Mouse (Mus musculus): ENCODE measurements around the gene Ugt1a8. TPM values are rescaled to one million over a fixed set of nuclear protein-coding genes. Genes with fewer than 3 reads are reported as not detected.

The Ugt1a8 gene
- total and polyA plus RNA-seq, 2 experiments from 2014 or later = not detected

DNA sequence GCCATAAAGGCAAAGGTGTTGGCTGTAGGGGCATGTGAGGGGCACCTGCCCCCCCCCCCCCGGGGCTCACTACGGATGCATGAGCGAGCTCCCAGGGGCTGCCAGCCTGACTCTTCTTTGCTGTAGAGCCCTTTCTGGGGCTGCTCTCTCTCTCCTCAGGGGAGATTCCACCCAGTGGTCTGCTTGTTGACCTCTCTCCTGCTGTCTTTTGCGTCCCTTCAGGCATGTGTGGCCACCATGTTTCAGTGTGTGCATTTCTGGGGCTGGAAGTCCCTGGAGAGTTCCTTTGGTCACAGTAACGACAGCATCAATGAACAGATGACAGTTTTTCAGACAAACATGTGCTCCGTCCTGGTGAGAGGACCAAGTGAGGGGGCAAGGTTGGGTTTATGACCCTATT lies 170.7 kb downstream of the Ugt1a8 start:
- WGBS = 67% methylated on average over 6 of the region's 6 CpGs
- TF ChIP-seq CTCF (IDR thresholded peaks at IDR 0.05; ENCODE audit: low read depth) = no peak
- no peaks in the 10 kb centered on the region for H3K4me1 ChIP-seq (ENCODE audit: insufficient read depth, low read length)
- H3K9ac ChIP-seq (replicated peaks; ENCODE audit: low read length) = no peak overlapping the region
- no peak overlapping the region for H3K27ac ChIP-seq
- no peaks in the 10 kb centered on the region for H3K27me3 ChIP-seq (ENCODE audit: insufficient read depth, low read length)
- no peak overlapping the region for H3K4me2 ChIP-seq (ENCODE audit: low read depth, low read length)
- no peak for ATAC-seq
- no peak overlapping the region for H3K4me3 ChIP-seq (ENCODE audit: low read length)
- DNase-seq (ENCODE audit: low spot score) = no peak
- peaks cover 30% of the 10 kb centered on the region; the same call in 1 of the 2 replicates for H3K9me3 ChIP-seq (ENCODE audit: low read length)
- H3K36me3 ChIP-seq (ENCODE audit: insufficient read depth, low read length) = peaks cover 27% of the 10 kb centered on the region

DNA sequence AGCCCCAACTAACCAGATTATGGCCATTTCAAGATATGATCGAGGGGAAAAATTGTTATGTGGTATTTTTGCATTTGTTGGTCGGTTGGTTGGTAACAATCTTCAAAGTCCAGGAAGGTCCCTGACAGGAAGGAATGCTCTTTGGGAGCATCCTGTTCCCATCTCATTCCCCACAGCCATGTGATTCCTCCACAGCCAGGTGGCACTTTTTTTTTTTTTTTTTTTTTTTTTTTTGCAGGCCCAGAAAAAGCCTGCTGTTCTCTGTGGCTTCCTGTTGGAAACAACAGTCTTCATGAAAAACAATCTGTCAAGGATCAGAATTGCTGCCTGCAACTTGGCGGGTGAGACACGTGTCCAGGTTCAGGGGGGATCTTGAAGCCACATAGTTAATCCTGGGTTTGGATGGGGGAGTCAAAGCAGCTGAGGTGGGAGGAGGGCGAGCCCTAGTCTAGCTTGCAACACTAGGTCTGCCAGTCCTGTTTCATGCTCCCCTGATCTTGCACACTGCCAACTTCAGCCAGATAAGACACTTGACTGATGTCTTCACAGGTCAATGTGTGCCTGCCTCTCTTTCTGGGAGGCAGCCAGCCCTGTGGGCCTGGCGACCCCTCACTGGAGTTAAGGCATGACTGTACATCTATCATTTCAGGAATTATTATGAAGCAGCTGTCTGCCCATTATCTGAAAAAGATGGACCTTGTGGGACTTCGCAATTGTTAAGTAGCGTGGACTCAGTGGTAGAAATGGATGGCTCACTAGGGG lies 171.4 kb downstream of the Ugt1a8 start:
- Histone ChIP-seq H3K9me3 (ENCODE audit: low read length) (peaks cover 30% of the 10 kb centered on the region; the same call in 1 of the 2 replicates), H3K27me3 (ENCODE audit: insufficient read depth, low read length) (no peaks in the 10 kb centered on the region), H3K4me3 (ENCODE audit: low read length) (no peak overlapping the region), H3K9ac (replicated peaks; ENCODE audit: low read length) (no peak overlapping the region), H3K36me3 (ENCODE audit: insufficient read depth, low read length) (peaks cover 34% of the 10 kb centered on the region), H3K4me2 (ENCODE audit: low read depth, low read length) (no peak overlapping the region), H3K4me1 (ENCODE audit: insufficient read depth, low read length) (no peaks in the 10 kb centered on the region), H3K27ac (peak overlapping the region; percentile 3)
- 71% methylated on average over 8 of the region's 8 CpGs for WGBS
- peak; percentile 81 for DNase-seq (ENCODE audit: low spot score)
- no peak for TF ChIP-seq CTCF (IDR thresholded peaks at IDR 0.05; ENCODE audit: low read depth)
- peak; percentile 24 for ATAC-seq

DNA sequence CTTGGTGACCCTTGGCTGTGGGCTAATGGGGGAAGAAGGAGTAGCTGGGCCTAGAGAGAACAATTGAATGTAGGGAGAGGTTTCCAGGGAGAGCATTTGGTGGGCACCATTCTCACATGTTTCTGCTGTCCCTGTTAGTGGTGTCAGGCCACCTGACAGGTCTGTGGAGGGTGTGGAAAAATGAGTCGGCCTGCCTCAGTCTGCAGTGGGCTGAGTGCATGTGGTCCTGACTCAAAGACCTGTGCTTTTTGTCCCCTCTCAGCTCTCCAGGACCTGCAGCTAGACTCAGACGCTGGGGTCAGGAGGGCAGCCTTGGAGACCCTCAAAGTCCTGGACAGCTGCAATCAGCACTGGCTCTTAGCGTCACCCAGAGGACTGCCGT lies 172.0 kb downstream of the Ugt1a8 start:
- WGBS = 78% methylated on average over 4 of the region's 4 CpGs
- Histone ChIP-seq H3K9ac (replicated peaks; ENCODE audit: low read length) (no peak overlapping the region), H3K4me1 (ENCODE audit: insufficient read depth, low read length) (no peaks in the 10 kb centered on the region), H3K4me3 (ENCODE audit: low read length) (no peak overlapping the region), H3K4me2 (ENCODE audit: low read depth, low read length) (no peak overlapping the region), H3K9me3 (ENCODE audit: low read length) (peaks cover 27% of the 10 kb centered on the region; the same call in 1 of the 2 replicates), H3K27me3 (ENCODE audit: insufficient read depth, low read length) (no peaks in the 10 kb centered on the region), H3K36me3 (ENCODE audit: insufficient read depth, low read length) (peaks cover 40% of the 10 kb centered on the region), H3K27ac (no peak overlapping the region; the same call in 1 of the 2 replicates)
- TF ChIP-seq CTCF (IDR thresholded peaks at IDR 0.05; ENCODE audit: low read depth) = no peak
- DNase-seq (ENCODE audit: low spot score) = no peak
- ATAC-seq = peak; percentile 1

DNA sequence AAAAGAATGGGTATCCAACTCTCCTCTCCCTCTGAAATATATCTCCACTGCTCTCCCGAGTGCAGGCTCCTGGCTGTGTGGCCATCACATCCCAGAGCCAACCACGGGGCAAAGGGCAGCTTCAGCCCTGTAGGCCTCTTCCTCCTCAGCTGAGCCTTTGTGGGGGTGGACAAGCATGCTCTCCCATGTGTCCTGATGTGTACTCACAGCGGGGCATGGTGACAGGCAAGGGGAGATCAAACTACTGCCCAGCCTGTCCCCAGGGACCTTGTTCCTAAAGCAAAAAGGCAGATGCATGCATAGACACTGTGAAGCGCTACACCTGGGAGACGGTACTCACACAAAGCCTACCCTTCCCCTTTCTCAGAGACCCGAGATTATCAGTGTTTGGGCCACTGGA lies 172.5 kb downstream of the Ugt1a8 start:
- Histone ChIP-seq H3K4me2 (ENCODE audit: low read depth, low read length) (no peak overlapping the region), H3K9ac (replicated peaks; ENCODE audit: low read length) (no peak overlapping the region), H3K27ac (no peak overlapping the region), H3K4me3 (ENCODE audit: low read length) (no peak overlapping the region), H3K4me1 (ENCODE audit: insufficient read depth, low read length) (no peaks in the 10 kb centered on the region), H3K27me3 (ENCODE audit: insufficient read depth, low read length) (no peaks in the 10 kb centered on the region), H3K9me3 (ENCODE audit: low read length) (peaks cover 23% of the 10 kb centered on the region; the same call in 1 of the 2 replicates), H3K36me3 (ENCODE audit: insufficient read depth, low read length) (peaks cover 45% of the 10 kb centered on the region)
- ATAC-seq (no peak), DNase-seq (ENCODE audit: low spot score) (no peak)
- 76% methylated on average over 6 of the region's 6 CpGs for WGBS
- no peak for TF ChIP-seq CTCF (IDR thresholded peaks at IDR 0.05; ENCODE audit: low read depth)

DNA sequence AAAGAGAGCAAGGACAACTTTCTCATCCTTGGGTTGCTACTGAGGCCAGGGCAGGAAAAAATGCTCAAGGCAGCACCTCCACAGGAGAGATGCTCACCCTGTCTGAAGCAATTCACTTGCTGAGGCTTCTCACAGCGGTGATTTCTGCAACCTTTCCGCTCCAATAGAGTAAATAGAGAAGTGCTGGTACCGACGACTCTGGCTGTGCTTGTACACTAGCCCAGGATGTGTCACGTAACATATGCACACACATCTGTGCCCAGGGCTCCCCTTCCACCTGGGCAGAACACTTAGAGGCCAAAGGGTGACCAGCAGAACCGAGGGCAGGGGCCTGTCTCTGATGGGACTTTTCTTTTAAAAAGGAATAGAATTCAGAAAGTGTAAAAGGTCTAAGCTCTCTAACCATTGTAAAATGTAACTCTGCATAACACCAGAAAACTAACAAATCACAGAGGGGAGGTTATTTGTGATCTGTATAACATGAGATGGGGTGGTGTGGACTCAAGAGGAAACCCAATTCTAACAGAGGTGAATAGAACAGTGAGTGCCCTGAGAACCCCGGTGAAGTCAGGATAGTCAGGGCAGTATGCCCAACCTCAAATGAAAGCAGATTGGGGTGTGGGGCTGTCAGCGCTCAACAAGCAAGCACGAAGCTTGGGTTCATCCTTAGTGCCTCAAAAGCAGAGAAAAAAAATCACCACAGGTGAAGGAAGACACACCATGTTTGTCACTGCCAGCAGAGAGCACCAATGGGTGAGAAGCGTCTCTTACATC lies 173.2 kb downstream of the Ugt1a8 start:
- Histone ChIP-seq H3K36me3 (ENCODE audit: insufficient read depth, low read length) (peaks cover 52% of the 10 kb centered on the region), H3K4me1 (ENCODE audit: insufficient read depth, low read length) (no peaks in the 10 kb centered on the region), H3K27me3 (ENCODE audit: insufficient read depth, low read length) (no peaks in the 10 kb centered on the region), H3K4me2 (ENCODE audit: low read depth, low read length) (no peak overlapping the region), H3K9ac (replicated peaks; ENCODE audit: low read length) (no peak overlapping the region), H3K27ac (no peak overlapping the region), H3K9me3 (ENCODE audit: low read length) (peaks cover 16% of the 10 kb centered on the region; the same call in 1 of the 2 replicates), H3K4me3 (ENCODE audit: low read length) (no peak overlapping the region)
- ATAC-seq (no peak), DNase-seq (ENCODE audit: low spot score) (no peak)
- no peak for TF ChIP-seq CTCF (IDR thresholded peaks at IDR 0.05; ENCODE audit: low read depth)
- WGBS = 78% methylated on average over 10 of the region's 10 CpGs

DNA sequence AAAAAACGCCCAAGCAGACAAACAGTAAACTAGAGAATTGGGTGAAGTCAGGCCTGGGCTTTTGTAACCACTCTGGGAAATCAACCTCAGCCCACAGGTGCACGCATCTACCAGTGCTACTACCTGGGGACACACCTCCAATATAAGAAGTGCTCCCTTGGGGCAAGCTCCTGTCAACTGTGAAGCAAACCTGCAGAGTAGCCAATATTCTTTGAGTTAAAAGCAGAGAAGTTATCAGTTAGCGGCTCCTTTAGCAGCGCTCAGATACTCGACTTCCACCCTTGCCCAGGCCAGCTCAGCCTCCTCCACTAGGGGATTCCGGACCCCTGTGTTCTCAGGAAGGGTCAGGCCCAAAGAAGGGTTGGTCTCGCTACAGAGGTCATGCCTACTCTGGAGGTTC lies 174.1 kb downstream of the Ugt1a8 start:
- WGBS = 85% methylated on average over 7 of the region's 7 CpGs
- no peaks in the 10 kb centered on the region for H3K4me1 ChIP-seq (ENCODE audit: insufficient read depth, low read length)
- no peak overlapping the region for H3K4me2 ChIP-seq (ENCODE audit: low read depth, low read length)
- no peaks in the 10 kb centered on the region for H3K27me3 ChIP-seq (ENCODE audit: insufficient read depth, low read length)
- H3K4me3 ChIP-seq (ENCODE audit: low read length) = no peak overlapping the region
- DNase-seq (ENCODE audit: low spot score) (no peak), ATAC-seq (no peak)
- H3K36me3 ChIP-seq (ENCODE audit: insufficient read depth, low read length) = peaks cover 61% of the 10 kb centered on the region
- no peak overlapping the region for H3K9ac ChIP-seq (replicated peaks; ENCODE audit: low read length)
- H3K9me3 ChIP-seq (ENCODE audit: low read length) = peaks cover 7% of the 10 kb centered on the region; the same call in 1 of the 2 replicates
- H3K27ac ChIP-seq = no peak overlapping the region
- TF ChIP-seq CTCF (IDR thresholded peaks at IDR 0.05; ENCODE audit: low read depth) = no peak

Data from hindbrain, postnatal 0 days (tissue).